Mouse (Mus musculus): ENCODE data around the gene Plekhb2.

Plekhb2 gene

DNA sequence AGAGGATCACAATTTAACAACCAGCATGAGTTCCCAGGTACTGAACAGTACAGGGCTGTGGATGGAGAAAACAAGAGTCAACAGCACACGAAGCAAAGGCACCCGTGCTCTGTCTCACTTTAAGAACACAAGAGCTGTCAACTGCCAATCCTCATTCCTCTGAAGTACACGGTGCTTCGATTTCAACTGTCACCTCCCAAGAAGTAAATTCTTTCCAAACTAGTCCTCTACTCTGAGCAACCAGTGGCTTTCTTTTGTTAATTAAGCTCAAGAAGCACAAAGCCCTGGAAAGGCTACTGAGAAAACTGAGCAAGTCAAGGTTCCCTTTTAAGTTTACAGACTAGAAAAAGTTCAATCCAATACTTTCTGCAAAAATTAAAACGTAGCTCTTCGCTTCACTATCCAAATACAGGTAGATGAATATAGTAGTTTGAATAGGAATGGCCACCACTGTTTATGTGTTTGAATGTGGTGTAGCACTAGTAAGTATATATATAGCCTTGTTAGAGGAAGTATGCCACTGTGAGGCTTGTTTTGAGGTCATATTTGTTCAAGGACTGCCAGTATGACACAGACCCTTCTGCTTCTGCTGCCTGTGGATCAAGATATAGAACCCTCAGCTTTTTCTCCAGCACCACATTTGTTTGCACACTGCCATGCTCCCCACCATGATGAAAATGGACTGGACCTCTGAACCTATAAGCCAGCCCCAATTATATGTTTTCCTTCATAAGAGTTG lies 11.7 kb upstream of the Plekhb2 start:
- DNase-seq: no peak

- no peak for DNase-seq
Observed at GRCm38 (mm10) chr1:34839241-34839640, 10.5 kb upstream of the Plekhb2 start.

DNA sequence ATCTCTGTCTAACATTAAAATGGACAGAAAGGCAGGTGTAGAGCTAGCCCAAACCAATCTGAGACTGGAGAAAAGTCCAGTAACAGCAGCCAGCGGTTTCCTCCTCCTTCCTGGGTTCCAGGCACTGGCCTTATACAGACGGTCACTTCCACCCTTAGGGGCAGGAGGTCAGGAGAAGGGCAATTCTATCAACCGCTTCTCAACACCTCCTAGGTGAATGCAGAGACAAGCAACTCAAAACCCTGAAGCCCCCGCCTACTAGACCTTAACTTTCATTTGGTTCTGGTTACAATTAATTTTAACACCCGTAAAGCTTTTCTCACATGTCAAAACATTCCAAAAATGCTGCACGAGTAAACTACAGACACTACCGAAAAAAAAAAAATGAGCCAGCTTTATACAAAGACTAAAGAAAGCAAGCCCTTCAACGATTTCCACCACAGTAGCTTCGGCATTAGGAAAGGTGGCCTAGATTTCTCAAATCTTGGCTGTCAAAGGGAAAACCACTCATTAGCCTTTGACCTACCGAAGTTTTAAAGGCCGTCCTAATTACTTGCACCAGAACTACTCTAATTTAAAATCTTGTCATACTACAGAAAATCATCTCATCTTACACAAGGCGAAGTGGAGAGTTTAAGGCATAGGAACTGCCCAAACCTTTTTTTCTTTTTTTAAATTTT lies 7.9 kb upstream of the Plekhb2 start:
- no peak for DNase-seq

- DNase-seq: peak; percentile 75
Observed at GRCm38 (mm10) chr1:34842389-34842861, 7.4 kb upstream of the Plekhb2 start.

DNA sequence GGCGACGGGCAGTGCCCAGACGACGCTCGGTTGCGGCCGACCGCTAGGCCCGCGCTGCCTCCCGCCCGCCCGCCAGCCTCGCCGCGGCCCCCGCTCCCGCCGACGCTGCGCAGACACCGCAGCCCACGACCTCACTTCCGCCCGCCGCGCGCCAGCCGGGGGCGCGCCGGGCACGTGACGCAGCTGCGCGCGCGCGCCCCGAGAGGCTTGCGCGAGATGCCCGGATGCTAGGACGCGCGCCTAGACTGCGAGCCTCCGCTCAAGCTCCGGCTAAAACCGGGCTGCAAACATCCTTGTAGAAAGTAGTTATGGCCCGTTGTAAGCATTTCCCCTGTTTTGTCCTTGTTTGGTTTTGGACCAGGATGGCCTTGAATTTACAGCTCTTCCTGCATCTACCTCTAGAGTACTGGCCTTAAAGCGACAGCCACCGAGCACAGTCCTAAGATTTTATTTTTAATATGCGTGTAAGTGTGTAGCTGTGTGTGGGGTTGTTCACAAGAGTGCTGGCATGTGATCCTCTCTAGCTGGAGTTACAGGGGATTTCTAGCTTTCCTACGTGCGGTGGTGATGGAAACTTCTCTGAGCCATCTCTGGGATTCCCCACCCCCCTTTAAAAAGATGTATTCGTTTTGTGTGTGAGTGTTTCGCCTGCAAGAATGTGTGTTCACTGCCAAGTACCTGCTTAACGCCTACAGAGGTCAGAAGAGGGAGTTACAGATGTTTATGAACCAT lies 6.7 kb upstream of the Plekhb2 start, which contains the start of gene Fam168b:
TSS of gene Fam168b (minus strand) at position 179 of the 732 bp plus-strand sequence.
- DNase-seq: peak; percentile 88

GRCm38 (mm10) chr1:34847070-34847469 lies 2.7 kb upstream of the Plekhb2 start:
- no peak for DNase-seq

DNA sequence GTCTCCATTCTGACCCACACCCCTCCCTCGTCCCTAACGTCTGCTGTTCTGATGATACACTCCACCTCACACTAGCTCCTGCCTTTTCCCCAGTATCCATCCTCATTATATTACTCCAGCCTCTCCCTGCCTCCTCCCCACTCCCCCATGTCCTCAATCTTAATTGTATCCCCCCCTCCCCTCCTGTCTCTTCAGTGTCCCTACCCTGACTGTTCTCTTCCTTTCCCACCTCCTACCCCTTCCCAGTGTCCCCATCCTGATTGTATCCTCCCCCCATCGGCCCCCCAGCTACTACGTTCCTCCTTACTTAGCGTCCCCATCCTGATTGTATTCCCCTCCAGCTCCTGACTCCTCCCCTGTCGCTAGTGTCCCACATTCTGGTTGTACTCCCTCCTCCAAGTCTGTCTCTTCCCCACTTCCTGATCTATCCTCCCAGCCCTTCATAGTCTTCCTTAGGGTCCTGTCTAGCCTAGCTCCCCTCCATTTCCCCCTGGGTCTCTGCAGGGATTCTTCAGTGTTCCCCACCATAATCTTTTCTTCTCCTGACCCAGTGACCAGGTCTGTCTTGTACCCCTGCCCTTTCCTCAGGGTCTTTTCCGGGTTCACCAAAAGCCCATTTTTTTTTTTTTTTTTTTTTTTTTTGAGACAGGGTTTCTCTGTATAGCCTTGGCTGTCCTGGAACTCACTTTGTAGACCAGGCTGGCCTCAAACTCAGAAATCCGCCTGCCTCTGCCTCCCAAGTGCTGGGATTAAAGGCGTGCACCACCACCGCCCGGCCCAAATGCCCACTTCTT lies 764 bp downstream of the Plekhb2 start:
- DNase-seq: no peak

DNA sequence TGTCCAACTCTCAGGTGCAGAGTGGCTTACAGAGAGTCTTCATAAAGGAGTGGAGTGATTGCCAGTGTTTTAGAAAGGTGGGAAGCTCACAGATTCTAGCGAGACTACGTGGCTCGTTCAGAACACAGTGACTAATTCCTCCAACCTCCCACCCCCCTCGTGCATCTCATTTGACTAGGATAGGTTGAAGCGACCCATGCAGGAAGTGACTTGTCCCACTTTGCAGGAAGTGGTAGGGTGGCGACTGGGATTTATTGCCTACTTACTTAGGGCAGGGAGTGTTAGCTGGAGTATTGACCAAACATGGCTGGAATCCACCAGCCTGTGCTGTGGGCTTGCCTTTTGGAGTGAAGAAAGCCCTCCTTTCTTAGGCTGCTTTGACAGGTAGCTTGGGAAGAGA lies 1.8 kb downstream of the Plekhb2 start:
- DNase-seq: no peak

GRCm38 (mm10) chr1:34852116-34852878 lies 2.5 kb downstream of the Plekhb2 start:
- DNase-seq: no peak

GRCm38 (mm10) chr1:34853786-34854185 lies 4.0 kb downstream of the Plekhb2 start:
- no peak for DNase-seq

- DNase-seq: no peak
Observed at GRCm38 (mm10) chr1:34855056-34855739, 5.4 kb downstream of the Plekhb2 start.

DNA sequence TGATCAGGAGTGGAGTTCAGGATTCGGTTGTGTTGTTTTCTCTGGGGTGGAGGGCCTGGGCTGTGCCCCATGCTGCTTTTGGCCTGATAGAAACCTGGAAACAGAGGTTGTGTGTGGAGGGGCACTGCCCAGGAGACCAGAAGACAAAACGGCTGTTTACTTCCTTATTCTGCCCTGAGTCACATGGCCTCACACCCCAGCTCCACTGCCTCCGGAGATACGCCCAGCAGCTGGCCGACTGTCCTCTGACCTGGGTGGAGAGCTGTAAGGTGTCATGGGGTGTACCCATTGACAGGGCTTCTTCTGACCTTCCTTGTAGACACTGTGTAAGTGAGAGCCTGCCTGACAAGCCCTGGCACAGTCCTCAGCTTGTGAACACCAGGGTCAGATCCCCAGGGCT lies 8.9 kb downstream of the Plekhb2 start:
- no peak for DNase-seq

DNA sequence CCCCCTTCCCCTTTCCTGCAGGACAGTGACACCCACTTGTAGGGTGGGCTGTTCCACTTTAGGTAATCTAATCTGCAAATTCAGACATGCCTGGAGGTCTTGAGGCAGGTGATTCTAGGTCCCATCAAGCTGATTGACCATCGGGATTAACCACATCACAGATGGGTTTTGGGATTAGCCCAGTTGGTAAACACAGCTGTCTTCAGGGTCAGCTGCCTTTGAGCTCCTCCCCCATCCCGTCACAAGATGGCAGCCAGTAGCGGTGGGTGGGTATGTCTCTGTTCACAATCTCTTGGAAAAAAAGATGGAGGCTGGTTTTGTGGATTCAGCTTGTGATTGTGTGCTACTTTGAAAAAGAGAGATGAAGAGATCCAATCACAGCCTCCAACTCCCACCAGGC lies 10.0 kb downstream of the Plekhb2 start:
- no peak for DNase-seq

DNA sequence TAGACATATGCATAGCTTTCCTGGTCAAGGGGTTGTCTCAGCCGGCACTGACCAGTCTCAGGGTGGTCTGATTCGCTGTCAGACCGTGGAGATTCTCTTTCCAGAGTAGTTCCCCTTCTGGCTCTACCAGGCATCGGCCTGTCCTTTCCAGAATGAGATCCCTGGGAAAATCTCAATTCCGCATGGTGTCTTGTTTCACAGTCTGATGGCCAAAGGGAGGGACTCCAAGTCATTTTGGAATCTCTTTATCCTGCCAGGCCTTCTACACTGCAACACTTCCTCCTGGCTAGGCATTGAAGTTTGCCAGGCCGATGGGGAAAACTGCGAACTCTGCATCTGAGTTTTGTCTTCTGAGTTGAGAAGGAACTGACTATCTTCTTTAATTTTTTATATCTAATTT lies 10.4 kb downstream of the Plekhb2 start:
- no peak for DNase-seq

DNA sequence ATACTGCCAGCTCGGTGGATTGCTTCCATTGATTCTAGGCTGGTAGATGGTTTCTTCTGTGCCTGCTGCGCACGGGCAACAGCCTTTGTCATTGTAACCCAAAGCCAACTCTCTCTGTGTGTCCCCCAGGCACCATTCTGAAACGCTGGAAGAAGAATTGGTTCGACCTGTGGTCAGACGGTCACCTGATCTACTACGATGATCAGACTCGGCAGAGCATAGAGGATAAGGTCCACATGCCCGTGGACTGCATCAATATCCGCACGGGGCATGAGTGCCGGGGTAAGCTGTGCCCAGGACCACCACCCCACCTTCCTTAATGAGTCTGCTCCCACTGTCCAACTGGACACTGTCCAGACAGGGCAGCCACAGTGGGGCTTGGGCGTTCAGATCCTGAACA lies 13.1 kb downstream of the Plekhb2 start:
- no peak for DNase-seq

- no peak for DNase-seq
Observed at GRCm38 (mm10) chr1:34863323-34863722, 13.5 kb downstream of the Plekhb2 start.

DNA sequence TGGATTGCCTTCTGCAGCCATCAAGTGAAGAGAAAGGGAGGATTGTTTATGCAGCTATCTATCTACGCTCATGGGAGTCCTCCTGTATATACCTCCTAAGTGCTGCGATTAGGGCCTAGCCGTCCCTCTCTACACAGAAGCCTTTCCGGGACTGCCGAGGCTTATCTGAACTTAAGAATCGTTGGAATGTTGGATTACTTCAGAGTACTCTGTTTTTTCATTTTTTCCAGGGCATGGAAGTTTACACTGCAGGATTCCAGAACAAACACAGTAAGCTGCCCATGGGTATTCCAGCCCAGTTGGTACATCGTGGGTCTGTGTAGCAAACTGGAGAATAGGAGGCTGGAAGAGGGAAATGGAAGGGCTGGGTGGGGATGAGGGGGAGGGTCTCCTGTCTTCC lies 14.5 kb downstream of the Plekhb2 start:
- DNase-seq: no peak

DNA sequence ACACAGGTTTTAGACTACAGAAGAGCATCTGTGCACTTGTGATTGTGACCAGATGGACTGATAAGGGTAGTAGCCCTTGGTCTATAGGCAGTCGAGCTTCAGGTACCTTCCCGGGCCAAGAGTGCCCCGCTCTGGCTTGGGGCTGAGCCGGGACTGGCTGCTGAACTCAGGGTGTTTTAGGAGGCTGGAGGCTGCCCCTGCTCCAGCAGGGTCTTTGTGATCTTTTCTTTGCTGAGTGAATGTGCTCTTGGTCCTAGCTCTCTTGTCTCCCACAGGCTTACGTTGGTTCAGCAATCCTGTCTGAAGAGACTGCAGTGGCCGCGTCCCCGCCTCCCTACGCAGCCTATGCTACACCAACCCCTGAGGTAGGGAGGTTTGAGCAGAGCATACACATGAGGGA lies 16.1 kb downstream of the Plekhb2 start:
- no peak for DNase-seq

DNA sequence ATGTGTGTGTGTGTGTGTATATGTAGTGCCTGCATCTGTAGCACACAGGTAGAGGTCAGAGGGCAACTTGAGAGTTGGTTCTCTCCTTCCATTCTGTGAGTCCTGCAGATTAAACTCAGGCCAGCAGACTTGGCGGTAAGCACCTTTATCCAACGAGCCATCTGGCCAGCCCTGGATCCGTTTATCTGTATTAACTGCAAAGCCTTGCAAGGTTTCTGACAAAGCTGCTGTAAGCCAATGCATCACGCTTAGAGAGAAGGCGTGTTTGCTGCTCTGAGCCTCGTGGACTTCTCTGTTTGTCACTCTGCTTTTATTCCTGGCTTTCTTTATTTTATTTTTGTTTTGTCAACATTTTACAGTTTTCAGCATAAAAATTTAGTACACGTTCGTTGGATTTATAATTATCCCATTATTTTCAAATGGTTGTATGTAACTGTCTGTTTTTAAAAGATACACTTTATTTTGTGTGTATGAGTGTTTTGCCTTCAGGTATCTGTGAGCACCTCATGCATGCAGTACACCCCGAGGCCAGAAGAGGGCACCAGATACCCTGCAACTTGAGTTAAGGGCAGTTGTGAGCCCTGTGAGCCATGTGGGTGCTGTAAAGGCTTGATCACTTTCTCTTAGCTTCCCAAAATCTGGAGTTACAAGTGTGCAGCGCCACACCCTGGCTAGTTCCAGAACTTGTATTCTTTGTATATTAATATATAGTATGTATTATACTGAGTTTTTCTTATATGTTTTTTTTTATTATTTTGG lies 17.2 kb downstream of the Plekhb2 start:
- DNase-seq: peak; percentile 87

GRCm38 (mm10) chr1:34867574-34867955 lies 17.8 kb downstream of the Plekhb2 start:
- DNase-seq: no peak

GRCm38 (mm10) chr1:34868391-34868790 lies 18.6 kb downstream of the Plekhb2 start:
- DNase-seq: no peak
